Mouse (Mus musculus): ENCODE measurements at regions not wholly inside any gene's neighbourhood (a gene's known extent, or its start where the extent isn't known, plus 50 kb on each side); places are given as distances from the start of the nearest gene placed in this dataset.

GRCm38 (mm10) chr6:95179993-95180392 lies 63.0 kb downstream of the Kbtbd8 start:
- no peak for DNase-seq (ENCODE audit: low read depth, low spot score)

DNA sequence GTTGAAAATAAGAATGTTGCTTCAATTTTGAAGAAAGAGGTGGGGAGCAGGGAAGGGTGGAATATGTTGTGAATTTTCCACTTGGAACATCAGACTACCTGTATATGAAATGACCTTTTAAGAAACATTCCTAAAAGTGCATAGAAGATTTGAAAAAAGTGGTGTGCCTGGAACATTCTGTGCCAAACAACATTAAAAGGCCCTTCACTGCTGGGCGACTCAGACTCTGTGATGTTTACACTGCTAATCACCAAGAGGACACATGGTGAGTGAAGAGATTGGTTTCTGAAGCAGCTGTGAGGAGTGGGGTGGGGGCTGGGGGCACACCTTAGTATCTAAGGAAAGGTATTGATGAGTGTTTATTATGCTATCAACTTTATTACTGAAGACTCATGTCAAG lies 65.2 kb downstream of the Kbtbd8 start:
- no peak for DNase-seq (ENCODE audit: low read depth, low spot score)

DNA sequence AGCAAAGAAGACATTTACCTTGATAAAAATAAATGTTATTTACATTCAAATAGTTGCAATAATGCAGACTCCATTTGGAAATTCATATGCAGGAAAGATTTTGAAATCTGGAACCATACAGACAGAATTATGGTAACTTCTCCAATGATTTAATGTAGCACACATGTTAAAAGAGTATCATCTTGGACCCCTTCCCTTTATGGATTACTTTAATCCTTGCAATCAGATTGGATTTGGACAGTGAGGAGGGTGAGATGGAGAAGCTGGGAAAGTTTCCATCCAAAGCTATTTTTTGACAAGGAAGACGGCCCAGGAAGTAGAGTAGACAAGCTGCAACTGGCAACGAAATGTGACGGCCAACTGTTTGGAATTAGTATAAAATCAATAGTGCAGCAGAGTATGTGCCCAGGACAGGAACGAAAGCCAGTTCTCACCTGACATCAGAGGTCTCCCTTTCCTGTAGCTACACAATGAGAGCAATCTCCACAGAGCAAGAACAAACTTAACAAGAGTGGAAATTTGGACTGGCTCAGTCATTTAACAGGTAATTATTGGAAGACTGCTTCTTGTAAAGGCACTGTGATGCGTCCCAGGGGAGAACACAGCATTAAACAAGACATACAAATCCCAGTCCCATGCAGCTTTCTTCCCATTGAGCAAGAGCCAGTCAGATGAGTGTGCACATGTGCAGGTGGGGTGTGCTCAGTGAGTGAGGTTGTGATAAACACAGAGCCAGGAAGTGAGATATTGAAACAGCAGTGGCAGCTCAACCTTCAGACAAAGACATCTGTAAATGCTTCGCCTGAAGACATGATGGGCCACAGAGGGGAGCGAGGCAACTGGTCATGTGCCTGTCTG lies 68.3 kb downstream of the Kbtbd8 start:
- DNase-seq (ENCODE audit: low read depth, low spot score): no peak

DNA sequence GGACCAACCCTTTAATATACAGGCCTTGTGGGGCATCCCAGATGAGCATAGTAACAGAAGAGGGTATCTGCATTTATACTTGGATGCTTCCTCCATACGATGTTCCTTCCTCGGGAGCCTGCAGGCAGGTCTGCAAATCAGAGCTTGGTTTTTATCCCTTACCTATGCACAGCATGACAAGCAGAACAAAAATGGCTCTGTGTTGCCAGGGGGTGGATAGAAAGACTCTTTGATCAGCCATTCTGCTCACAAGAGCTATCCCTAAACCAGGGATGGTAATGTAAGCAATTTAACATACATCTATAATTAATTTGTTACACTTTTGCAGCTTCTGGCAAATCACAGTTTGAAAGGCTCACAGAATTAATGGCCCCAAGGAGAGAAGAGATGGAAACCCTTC lies 79.6 kb downstream of the Kbtbd8 start:
- no peak for DNase-seq (ENCODE audit: low read depth, low spot score)

DNA sequence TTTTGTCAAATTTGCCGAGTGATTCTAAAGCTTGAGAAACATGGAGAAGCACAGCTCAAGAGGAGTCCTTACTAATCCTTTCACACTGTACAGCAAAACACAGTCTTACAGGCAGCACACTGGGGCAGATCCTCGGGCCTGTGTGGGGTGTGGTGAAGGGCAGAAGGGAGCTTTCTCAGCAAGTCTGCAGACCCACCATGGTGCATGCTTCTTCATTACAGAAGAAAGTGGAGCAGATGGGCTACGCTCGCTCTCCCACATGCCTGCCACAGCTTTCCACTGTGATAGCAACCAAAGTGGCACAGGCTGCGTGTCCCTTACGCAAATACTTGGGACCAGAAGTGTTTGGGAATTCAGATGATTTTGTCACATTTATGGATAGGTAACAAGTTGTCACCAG lies 81.6 kb downstream of the Kbtbd8 start:
- no peak for DNase-seq (ENCODE audit: low read depth, low spot score)

DNA sequence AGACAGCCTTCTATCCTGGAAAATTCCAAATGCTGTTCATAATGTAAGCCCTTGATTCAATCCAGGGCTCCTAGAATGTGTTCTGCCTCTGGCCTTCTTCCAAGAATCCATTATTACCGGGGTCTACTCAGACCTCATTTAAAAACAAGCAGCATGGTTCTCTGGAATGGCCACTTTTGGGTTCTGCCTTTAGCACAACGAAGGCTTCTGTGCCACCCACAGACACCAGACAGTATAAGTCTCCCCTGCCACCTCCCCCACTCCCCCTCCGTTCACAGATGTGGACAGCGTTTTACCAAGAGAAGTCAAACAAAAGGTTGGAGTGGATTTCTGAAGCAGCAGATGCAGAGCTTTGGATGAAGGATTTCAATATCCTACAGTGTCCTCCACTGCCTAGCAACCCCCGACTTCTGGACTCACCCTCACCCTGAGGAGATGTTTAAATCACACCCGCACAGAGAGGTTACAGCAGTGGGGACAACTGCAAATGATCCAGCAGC lies 85.3 kb downstream of the Kbtbd8 start:
- no peak for DNase-seq (ENCODE audit: low read depth, low spot score)

GRCm38 (mm10) chr6:95202978-95203377 lies 85.9 kb downstream of the Kbtbd8 start:
- no peak for DNase-seq (ENCODE audit: low read depth, low spot score)

DNA sequence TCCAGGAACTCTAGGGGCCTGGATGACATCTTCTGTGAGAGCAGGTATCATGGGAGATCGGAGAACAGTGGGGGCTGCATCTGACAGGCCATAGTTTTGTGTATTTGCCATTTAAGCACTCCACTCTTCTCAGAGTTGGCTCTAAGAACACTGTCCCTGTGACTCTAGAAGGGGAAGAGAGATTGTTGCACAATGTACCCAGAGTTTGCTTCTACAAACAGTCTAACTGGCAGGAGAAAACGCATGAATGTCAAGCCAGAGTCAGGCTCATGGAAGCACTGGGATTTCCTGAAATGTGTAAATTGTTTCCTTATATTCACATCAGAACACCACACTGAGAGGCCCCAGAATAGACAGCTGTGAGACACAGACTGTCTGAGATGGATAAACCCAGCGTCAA lies 87.2 kb downstream of the Kbtbd8 start:
- no peak for DNase-seq (ENCODE audit: low read depth, low spot score)

DNA sequence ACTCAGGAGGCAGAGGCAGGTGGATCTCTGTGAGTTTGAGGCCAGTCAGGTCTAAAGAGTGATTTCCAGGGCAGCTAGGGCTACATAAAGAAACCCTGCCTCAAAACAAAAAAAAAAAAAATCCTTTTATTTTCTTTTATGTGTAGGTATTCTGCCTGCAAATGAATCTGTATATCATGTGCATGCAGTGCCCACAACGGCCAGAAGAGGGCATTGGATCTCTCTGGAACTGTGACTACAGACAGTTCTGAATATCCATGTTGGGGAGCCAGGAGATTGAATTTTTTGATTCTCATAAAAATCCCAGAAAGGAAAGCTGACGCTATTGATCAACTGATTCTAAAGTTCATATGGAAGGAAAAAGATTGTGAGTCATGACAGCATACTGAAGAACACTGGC lies 90.0 kb downstream of the Kbtbd8 start:
- DNase-seq (ENCODE audit: low read depth, low spot score): peak; percentile 30

GRCm38 (mm10) chr6:95217431-95217830 lies 100.4 kb downstream of the Kbtbd8 start:
- DNase-seq (ENCODE audit: low read depth, low spot score): no peak

DNA sequence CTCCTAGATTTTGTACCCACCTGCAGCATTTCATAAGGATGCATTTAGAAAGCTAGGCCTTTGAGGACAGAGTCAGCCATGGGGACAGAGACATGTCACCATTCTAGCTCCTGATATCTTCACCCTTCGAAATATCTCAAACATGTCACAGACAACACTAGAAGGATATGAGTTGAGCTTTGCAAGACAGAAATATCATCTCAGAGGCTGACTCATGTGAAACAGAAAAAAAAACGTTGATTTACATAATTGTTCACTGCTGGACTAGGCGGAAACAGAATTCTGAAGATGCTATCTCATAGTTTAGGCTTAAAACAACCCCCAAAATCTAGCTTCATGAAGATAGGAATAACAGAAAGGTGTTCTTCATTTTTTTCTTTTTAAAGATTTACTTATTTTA lies 101.8 kb downstream of the Kbtbd8 start:
- no peak for DNase-seq (ENCODE audit: low read depth, low spot score)

- peak; percentile 73 for DNase-seq (ENCODE audit: low read depth, low spot score)
Measured at GRCm38 (mm10) chr6:95223537-95223936, 98.4 kb upstream of the Gm10234 start.

DNA sequence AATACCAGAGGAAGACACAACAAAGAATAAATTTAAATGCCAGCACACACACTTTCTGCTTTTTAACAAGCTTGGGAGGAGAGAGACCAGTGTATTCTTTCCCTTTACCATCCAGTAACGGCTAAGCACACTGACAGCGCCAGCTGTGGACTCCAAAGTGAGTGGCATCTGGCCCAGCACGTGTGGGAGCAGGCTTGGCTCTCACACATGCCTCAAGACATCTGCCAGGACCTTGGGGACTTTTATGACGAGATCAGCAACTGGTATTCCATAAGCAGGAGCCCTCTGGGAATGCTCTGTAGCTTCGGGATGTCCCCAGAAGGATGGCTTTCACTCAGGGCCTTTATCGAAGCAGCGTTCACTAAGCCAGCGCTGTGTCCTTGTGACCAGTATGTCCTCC lies 92.0 kb upstream of the Gm10234 start:
- no peak for DNase-seq (ENCODE audit: low read depth, low spot score)

DNA sequence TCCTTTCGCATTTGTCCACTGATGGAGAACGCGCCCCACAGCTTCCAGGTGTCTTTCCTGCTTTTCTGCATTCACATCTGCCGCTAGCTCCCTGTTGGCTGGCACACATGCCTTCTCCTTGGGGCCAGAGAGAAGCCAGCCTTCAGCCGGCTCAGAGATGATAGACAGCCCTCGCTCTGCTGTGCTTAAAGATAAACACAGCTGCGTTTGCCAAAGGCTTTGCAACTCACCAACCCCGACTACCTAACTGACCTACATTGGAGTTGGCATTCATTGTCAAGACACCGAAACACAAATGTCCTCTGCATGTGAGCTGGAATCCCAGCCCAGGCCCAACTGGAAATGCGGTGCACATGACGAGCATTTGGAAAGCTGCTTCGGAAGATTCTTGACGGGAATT lies 87.2 kb upstream of the Gm10234 start:
- no peak for DNase-seq (ENCODE audit: low read depth, low spot score)

DNA sequence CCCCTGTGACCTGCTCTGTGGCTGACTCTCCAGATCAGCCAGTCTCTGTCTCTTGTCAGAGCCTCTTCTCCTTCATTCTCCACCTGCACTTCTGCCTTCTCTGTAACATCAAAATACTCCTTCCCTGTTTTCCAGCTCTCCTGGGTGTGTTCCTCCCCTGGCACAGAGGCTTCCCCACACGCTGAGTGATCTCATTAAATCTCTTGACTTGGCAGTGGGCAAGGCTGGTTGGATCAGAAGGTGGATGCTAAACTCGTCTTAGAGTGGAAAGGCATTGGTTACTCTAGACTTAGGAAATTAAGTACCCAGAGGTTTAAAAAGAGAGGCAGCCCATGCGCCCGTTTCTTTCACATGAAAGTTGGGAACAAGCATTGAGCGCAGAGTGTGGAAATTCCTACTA lies 78.3 kb upstream of the Gm10234 start:
- DNase-seq (ENCODE audit: low read depth, low spot score): no peak

DNA sequence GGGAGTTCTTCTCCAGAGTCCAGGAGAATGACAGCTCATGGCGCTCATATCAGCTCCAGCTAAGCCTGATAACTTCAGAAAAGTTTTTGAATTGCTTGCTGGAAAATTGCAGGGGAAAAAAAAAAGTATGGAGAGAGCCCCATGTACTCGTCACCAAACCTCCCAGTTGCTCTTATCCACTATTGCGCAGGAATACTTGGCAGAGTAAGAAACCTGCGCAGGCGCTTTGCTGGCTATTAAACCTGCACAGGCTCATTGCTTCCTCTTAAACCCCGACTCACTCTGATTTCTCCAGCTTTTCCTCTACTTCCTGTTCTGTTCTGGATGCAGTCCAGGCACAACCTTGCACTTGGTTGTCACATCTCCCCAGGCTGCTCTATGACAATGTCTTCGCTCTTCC lies 77.0 kb upstream of the Gm10234 start:
- DNase-seq (ENCODE audit: low read depth, low spot score): no peak

- no peak for DNase-seq (ENCODE audit: low read depth, low spot score)
Measured at GRCm38 (mm10) chr6:95256303-95256702, 65.6 kb upstream of the Gm10234 start.

- no peak for DNase-seq (ENCODE audit: low read depth, low spot score)
Measured at GRCm38 (mm10) chr6:95261001-95261400, 60.9 kb upstream of the Gm10234 start.

DNA sequence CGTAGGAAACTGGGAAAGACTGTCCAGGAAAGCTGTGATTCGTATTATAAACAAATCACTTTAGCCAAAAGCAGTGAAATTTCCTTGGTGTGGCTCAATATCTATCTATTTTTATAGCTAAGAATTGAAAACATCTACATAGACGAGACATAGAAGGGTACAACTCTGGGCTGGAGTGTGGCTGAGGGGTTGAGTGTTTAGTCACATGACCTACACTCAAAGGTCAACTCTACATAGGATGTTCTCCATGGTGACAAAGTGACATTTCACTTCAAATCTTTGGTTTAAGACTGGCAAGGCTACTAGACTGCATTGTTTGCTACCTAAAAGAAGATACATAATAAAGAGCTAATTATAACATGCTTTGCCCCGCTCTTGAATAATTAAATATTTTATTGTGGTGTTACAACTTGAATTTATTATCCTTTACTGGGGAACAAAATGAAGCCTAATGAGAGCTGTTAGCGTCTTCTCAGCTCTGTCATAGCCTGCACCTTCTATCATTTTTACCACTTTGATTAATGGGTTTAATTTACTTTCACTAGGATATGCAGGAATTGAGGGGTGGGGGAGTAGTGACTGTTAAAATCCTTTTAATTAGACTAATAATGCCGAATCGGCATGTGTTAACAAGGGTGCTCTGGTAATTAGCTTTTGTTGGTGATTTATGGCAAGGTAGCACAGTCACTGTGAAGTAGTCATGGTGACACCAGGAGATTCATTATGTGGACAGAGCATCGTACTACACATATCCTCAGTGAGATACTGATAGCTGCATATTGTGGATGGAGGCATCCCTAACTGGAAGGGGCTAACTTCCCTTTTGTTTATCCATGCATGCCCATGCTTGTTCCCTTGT lies 57.7 kb upstream of the Gm10234 start:
- no peak for DNase-seq (ENCODE audit: low read depth, low spot score)

- no peak for DNase-seq (ENCODE audit: low read depth, low spot score)
Measured at GRCm38 (mm10) chr6:95269524-95269923, 52.4 kb upstream of the Gm10234 start.
